Mouse (Mus musculus) limb, embryonic 13.5 days (tissue): Measurements from ENCODE around the gene Vmn2r38. TPM values are rescaled to one million over a fixed set of nuclear protein-coding genes. Genes with fewer than 3 reads are reported as not detected.
"Not testable (repeated sequence)": the region's sequence is repeated elsewhere in the genome, so short reads cannot be mapped to it uniquely, and the experiment has no call there.

ENCODE experiments used
- ATAC-seq: fragments of 200-750 bp; cut with Nextera tagmentation; 2 replicates; pipeline ENCODE4 v1.8.0; 2017; ENCODE audit warnings: low read depth, moderate number of reproducible peaks, moderate TSS enrichment; ENCODE audit not compliant: low FRiP score
- H3K27ac ChIP-seq: fragments of 300-500 bp; sonication (generic); 2 replicates; pipeline ENCODE4 v1.5.1; 2015; ENCODE audit warnings: inconsistent platforms, mild to moderate bottlenecking, moderate library complexity
- H3K27me3 ChIP-seq: fragments of 300-500 bp; sonication (generic); 2 replicates; pipeline ENCODE4 v1.6.1; 2015; ENCODE audit warnings: mild to moderate bottlenecking, inconsistent platforms
- H3K36me3 ChIP-seq: fragments of 300-500 bp; sonication (generic); 2 replicates; pipeline ENCODE4 v1.6.1; 2015; ENCODE audit warnings: inconsistent platforms, mild to moderate bottlenecking, moderate library complexity
- H3K4me1 ChIP-seq: fragments of 300-500 bp; sonication (generic); 2 replicates; pipeline ENCODE4 v1.6.1; 2015; ENCODE audit warnings: inconsistent platforms
- H3K4me2 ChIP-seq: fragments of 300-500 bp; sonication (generic); replicated peaks from 2 replicates; pipeline ENCODE4 v1.6.1; 2015; ENCODE audit warnings: inconsistent platforms, mild to moderate bottlenecking, moderate library complexity
- H3K4me3 ChIP-seq: fragments of 300-500 bp; sonication (generic); 2 replicates; pipeline ENCODE4 v1.5.1; 2015; ENCODE audit warnings: moderate library complexity, mild to moderate bottlenecking, inconsistent platforms
- H3K9ac ChIP-seq: fragments of 300-500 bp; sonication (generic); 2 replicates; pipeline ENCODE4 v1.6.1; 2015; ENCODE audit warnings: mild to moderate bottlenecking, inconsistent platforms
- H3K9me3 ChIP-seq: fragments of 300-500 bp; sonication (generic); 2 replicates; pipeline ENCODE4 v1.6.1; 2016; ENCODE audit warnings: inconsistent platforms
- WGBS: fragments of 180-500 bp; shearing (Covaris S2); methylation state at CpG from one replicate; pipeline ENCODE4 v1.1.7; 2015; 5-methylcytosine and 5-hydroxymethylcytosine counted together
- polyA plus RNA-seq: library from polyadenylated mRNA; unstranded; fragments of >200 nt; fragmentation: Nextera tagmentation; extraction: Ambion mirVana; gene quantifications from 2 replicates; pipeline ENCODE4 v1.2.1, GENCODE M21; 2015

Gene Vmn2r38
- not detected in 2 replicates for polyA plus RNA-seq

DNA sequence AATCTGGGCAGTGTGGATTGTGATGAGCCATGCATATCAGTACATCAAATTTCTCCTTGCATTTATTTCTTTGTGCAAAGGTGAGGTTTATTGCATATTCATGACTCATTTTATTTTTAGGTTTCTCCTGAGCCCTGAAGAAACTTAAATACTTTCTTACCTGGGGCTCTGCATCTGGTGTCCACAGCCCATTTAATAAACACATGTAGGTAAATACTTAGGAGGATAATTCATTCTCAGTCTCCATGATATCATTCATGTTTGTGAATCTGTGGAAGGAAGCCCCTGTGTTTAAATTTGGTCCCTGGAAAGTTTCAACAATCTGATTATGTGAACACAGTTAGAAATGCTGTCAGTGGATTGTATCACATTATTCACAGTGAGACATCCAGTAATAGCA is at the start of gene Vmn2r38:
Gene Vmn2r38, minus strand, starts transcription at position 101 of the 400 bp plus-strand sequence.
- not testable (repeated sequence) for H3K4me3 ChIP-seq, H3K4me1 ChIP-seq, ATAC-seq, H3K9me3 ChIP-seq, H3K4me2 ChIP-seq, H3K27ac ChIP-seq, H3K9ac ChIP-seq, H3K27me3 ChIP-seq, H3K36me3 ChIP-seq

DNA sequence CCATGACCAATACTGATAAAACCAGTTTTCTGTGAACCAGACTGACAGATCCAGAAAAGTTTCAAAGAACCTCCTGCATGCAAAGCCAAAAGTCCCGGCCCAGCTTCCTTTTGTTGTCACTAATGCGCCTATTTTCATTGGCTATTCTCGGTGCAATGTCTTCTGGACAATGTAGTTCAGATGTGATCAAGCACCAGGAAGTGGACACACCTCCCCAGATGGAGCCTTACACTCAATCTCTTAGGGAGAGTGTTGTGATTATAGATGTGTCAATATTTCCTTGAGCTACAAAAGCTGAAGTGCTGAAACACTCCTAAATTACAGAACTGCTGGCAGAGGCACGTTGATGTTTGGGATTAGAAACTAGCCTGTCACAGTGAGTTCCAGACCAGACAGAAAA is 32.3 kb downstream of the Vmn2r38 start:
- H3K4me1 ChIP-seq, H3K27ac ChIP-seq, H3K9me3 ChIP-seq, ATAC-seq, H3K9ac ChIP-seq, H3K27me3 ChIP-seq, H3K4me3 ChIP-seq, H3K36me3 ChIP-seq, H3K4me2 ChIP-seq: not testable (repeated sequence)
- WGBS, result 79% methylated on average over 4 of the region's 4 CpGs

DNA sequence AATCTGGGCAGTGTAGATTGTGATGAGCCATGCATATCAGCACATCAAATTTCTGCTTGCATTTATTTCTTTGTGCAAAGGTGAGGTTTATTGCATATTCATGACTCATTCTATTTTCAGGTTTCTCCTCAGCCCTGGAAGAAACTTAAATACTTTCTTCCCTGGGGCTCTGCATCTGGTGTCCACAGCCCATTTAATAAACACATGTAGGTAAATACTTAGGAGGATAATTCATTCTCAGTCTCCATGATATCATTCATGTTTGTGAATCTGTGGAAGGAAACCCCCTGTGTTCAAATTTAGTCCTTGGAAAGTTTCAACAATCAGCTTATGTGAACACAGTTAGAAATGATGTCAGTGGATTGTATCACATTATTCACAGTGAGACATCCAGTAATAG is 67.0 kb downstream of the Vmn2r38 start, which contains the start of gene Vmn2r39:
Gene Vmn2r39, minus strand, starts transcription at position 101 of the 400 bp plus-strand sequence.
- not testable (repeated sequence) for ATAC-seq, H3K4me1 ChIP-seq

More for the DNA sequence above, 67.0 kb downstream of the Vmn2r38 start, which contains the start of gene Vmn2r39:
- not testable (repeated sequence) for H3K9ac ChIP-seq, H3K36me3 ChIP-seq, H3K4me2 ChIP-seq, H3K27ac ChIP-seq, H3K4me3 ChIP-seq, H3K9me3 ChIP-seq, H3K27me3 ChIP-seq

Other genes with a start within 250 kb of the Vmn2r38 start
- not detected in 2 replicates for gene Vmn2r40, start 166.4 kb downstream of the Vmn2r38 start, polyA plus RNA-seq
- not detected in 2 replicates for gene Vmn2r39, start 67.1 kb downstream of the Vmn2r38 start, polyA plus RNA-seq
- gene Vmn2r37, start 125.8 kb upstream of the Vmn2r38 start, polyA plus RNA-seq, result not detected in 2 replicates